Mouse (Mus musculus) brain, embryonic 14.5 days (tissue): ENCODE data around the gene Camta1.

ENCODE experiments used
- CTCF ChIP-seq: fragments of 200-500 bp; IDR thresholded peaks from 2 replicates; pipeline ENCODE4 v1.5.1; 2012; ENCODE audit warnings: inconsistent platforms, mild to moderate bottlenecking, moderate library complexity, borderline replicate concordance; ENCODE audit not compliant: insufficient read depth, insufficient read length; ENCODE audit errors: extremely low read depth
- POLR2A ChIP-seq: fragments of 200-500 bp; IDR thresholded peaks from 2 replicates; pipeline ENCODE4 v1.6.1; 2012; ENCODE audit warnings: mild to moderate bottlenecking, inconsistent platforms, borderline replicate concordance; ENCODE audit not compliant: poor library complexity, insufficient read depth, insufficient read length, severe bottlenecking; ENCODE audit errors: extremely low read depth

GRCm38 (mm10) chr4:150868859-150869258, 992.8 kb downstream of the Camta1 start:
- TF ChIP-seq CTCF (no peak), POLR2A (no peak)
